Mouse (Mus musculus): Measurements from ENCODE around the gene Lpcat1. TPM values are rescaled to one million over a fixed set of nuclear protein-coding genes. Genes with fewer than 3 reads are reported as not detected.

The Lpcat1 gene
- polyA plus RNA-seq, 1 experiment from 2014 or later = 56.7 TPM

GRCm38 (mm10) chr13:73490564-73491170, 23.7 kb downstream of the Lpcat1 start:
- H3K36me3 ChIP-seq = peaks cover 94% of the 10 kb centered on the region

GRCm38 (mm10) chr13:73493183-73493582, 26.2 kb downstream of the Lpcat1 start:
- Histone ChIP-seq H3K36me3 (peaks cover 96% of the 10 kb centered on the region), H3K4me1 (no peaks in the 10 kb centered on the region), H3K4me3 (no peak overlapping the region), H3K9me3 (replicated peaks) (no peaks in the 10 kb centered on the region), H3K27ac (no peak overlapping the region), H3K27me3 (ENCODE audit: low read depth, poor library complexity, severe bottlenecking) (no peaks in the 10 kb centered on the region)
- WGBS = 95% methylated on average over 4 of the region's 4 CpGs
- DNase-seq (ENCODE audit: low spot score) = no peak

More at GRCm38 (mm10) chr13:73490564-73491170, 23.7 kb downstream of the Lpcat1 start:
- no peak overlapping the region for H3K27ac ChIP-seq
- H3K27me3 ChIP-seq (ENCODE audit: low read depth, poor library complexity, severe bottlenecking) = no peaks in the 10 kb centered on the region
- no peak for DNase-seq (ENCODE audit: low spot score)
- no peaks in the 10 kb centered on the region for H3K9me3 ChIP-seq (replicated peaks)
- no peak overlapping the region for H3K4me3 ChIP-seq
- no peaks in the 10 kb centered on the region for H3K4me1 ChIP-seq
- WGBS = 92% methylated on average over 8 of the region's 8 CpGs

GRCm38 (mm10) chr13:73494528-73494927, 27.5 kb downstream of the Lpcat1 start:
- H3K36me3 ChIP-seq = peaks cover 97% of the 10 kb centered on the region
- no peak overlapping the region for H3K4me3 ChIP-seq
- H3K27me3 ChIP-seq (ENCODE audit: low read depth, poor library complexity, severe bottlenecking) = no peaks in the 10 kb centered on the region
- no peak for DNase-seq (ENCODE audit: low spot score)
- no peak overlapping the region for H3K27ac ChIP-seq
- no peaks in the 10 kb centered on the region for H3K4me1 ChIP-seq
- 94% methylated on average over 9 of the region's 9 CpGs for WGBS
- no peaks in the 10 kb centered on the region for H3K9me3 ChIP-seq (replicated peaks)

- Histone ChIP-seq H3K9me3 (replicated peaks) (no peaks in the 10 kb centered on the region), H3K36me3 (peaks cover 97% of the 10 kb centered on the region), H3K27ac (no peak overlapping the region), H3K27me3 (ENCODE audit: low read depth, poor library complexity, severe bottlenecking) (no peaks in the 10 kb centered on the region), H3K4me3 (no peak overlapping the region), H3K4me1 (no peaks in the 10 kb centered on the region)
- WGBS = 85% methylated on average over 2 of the region's 2 CpGs
- no peak for DNase-seq (ENCODE audit: low spot score)
These were observed 29.1 kb downstream of the Lpcat1 start for GRCm38 (mm10) chr13:73496137-73496536.

- no peak overlapping the region for H3K4me3 ChIP-seq
- no peaks in the 10 kb centered on the region for H3K27me3 ChIP-seq (ENCODE audit: low read depth, poor library complexity, severe bottlenecking)
- no peaks in the 10 kb centered on the region for H3K9me3 ChIP-seq (replicated peaks)
- 0 out of 2 replicates have a peak overlapping the region, but pooled peaks have one; percentile 3 for H3K27ac ChIP-seq
- H3K36me3 ChIP-seq = peaks cover 86% of the 10 kb centered on the region
- 81% methylated on average over 6 of the region's 6 CpGs for WGBS
- H3K4me1 ChIP-seq = no peaks in the 10 kb centered on the region
- no peak for DNase-seq (ENCODE audit: low spot score)
These were observed 33.1 kb downstream of the Lpcat1 start for GRCm38 (mm10) chr13:73499893-73500604.

- no peaks in the 10 kb centered on the region for H3K27me3 ChIP-seq (ENCODE audit: low read depth, poor library complexity, severe bottlenecking)
- no peaks in the 10 kb centered on the region for H3K9me3 ChIP-seq (replicated peaks)
- no peak overlapping the region for H3K27ac ChIP-seq
- H3K4me1 ChIP-seq = no peaks in the 10 kb centered on the region
- 75% methylated on average over 2 of the region's 2 CpGs for WGBS
- peaks cover 84% of the 10 kb centered on the region for H3K36me3 ChIP-seq
- H3K4me3 ChIP-seq = no peak overlapping the region
- DNase-seq (ENCODE audit: low spot score) = no peak
These were observed 35.7 kb downstream of the Lpcat1 start for GRCm38 (mm10) chr13:73502719-73503118.

- H3K9me3 ChIP-seq (replicated peaks) = no peaks in the 10 kb centered on the region
- no peak overlapping the region for H3K27ac ChIP-seq
- 72% methylated on average over 7 of the region's 7 CpGs for WGBS
- no peaks in the 10 kb centered on the region for H3K27me3 ChIP-seq (ENCODE audit: low read depth, poor library complexity, severe bottlenecking)
- H3K36me3 ChIP-seq = peaks cover 83% of the 10 kb centered on the region
- H3K4me3 ChIP-seq = no peak overlapping the region
- no peaks in the 10 kb centered on the region for H3K4me1 ChIP-seq
- peak; percentile 76 for DNase-seq (ENCODE audit: low spot score)
These were observed 38.9 kb downstream of the Lpcat1 start for GRCm38 (mm10) chr13:73505686-73506467.

GRCm38 (mm10) chr13:73508817-73509550, 42.0 kb downstream of the Lpcat1 start:
- no peak for DNase-seq (ENCODE audit: low spot score)
- WGBS = 88% methylated on average over 8 of the region's 8 CpGs
- H3K36me3 ChIP-seq = peaks cover 87% of the 10 kb centered on the region

GRCm38 (mm10) chr13:73509869-73510268, 42.9 kb downstream of the Lpcat1 start:
- 91% methylated on average over 6 of the region's 6 CpGs for WGBS
- H3K4me1 ChIP-seq = no peaks in the 10 kb centered on the region
- peaks cover 96% of the 10 kb centered on the region for H3K36me3 ChIP-seq

More at GRCm38 (mm10) chr13:73508817-73509550, 42.0 kb downstream of the Lpcat1 start:
- no peaks in the 10 kb centered on the region for H3K4me1 ChIP-seq
- H3K9me3 ChIP-seq (replicated peaks) = no peaks in the 10 kb centered on the region
- no peaks in the 10 kb centered on the region for H3K27me3 ChIP-seq (ENCODE audit: low read depth, poor library complexity, severe bottlenecking)
- no peak overlapping the region for H3K27ac ChIP-seq
- H3K4me3 ChIP-seq = no peak overlapping the region

GRCm38 (mm10) chr13:73512776-73513673, 46.0 kb downstream of the Lpcat1 start:
- no peak overlapping the region for H3K27ac ChIP-seq
- peaks cover 90% of the 10 kb centered on the region for H3K36me3 ChIP-seq
- H3K4me3 ChIP-seq = no peak overlapping the region
- peak; percentile 81 for DNase-seq (ENCODE audit: low spot score)
- no peaks in the 10 kb centered on the region for H3K9me3 ChIP-seq (replicated peaks)
- no peaks in the 10 kb centered on the region for H3K4me1 ChIP-seq
- H3K27me3 ChIP-seq (ENCODE audit: low read depth, poor library complexity, severe bottlenecking) = no peaks in the 10 kb centered on the region
- WGBS = 61% methylated on average over 13 of the region's 13 CpGs

More at GRCm38 (mm10) chr13:73509869-73510268, 42.9 kb downstream of the Lpcat1 start:
- DNase-seq (ENCODE audit: low spot score) = no peak
- H3K4me3 ChIP-seq = no peak overlapping the region
- H3K27ac ChIP-seq = no peak overlapping the region
- no peaks in the 10 kb centered on the region for H3K9me3 ChIP-seq (replicated peaks)
- no peaks in the 10 kb centered on the region for H3K27me3 ChIP-seq (ENCODE audit: low read depth, poor library complexity, severe bottlenecking)

GRCm38 (mm10) chr13:73516886-73517285, 49.9 kb downstream of the Lpcat1 start:
- Histone ChIP-seq H3K27me3 (ENCODE audit: low read depth, poor library complexity, severe bottlenecking) (no peaks in the 10 kb centered on the region), H3K27ac (no peak overlapping the region), H3K36me3 (peaks cover 52% of the 10 kb centered on the region), H3K4me3 (no peak overlapping the region), H3K4me1 (no peaks in the 10 kb centered on the region), H3K9me3 (replicated peaks) (no peaks in the 10 kb centered on the region)
- no peak for DNase-seq (ENCODE audit: low spot score)
- 71% methylated on average over 4 of the region's 4 CpGs for WGBS

GRCm38 (mm10) chr13:73533716-73534115, 66.7 kb downstream of the Lpcat1 start:
- Histone ChIP-seq H3K36me3 (no peaks in the 10 kb centered on the region), H3K27me3 (ENCODE audit: low read depth, poor library complexity, severe bottlenecking) (peaks cover 51% of the 10 kb centered on the region), H3K4me3 (no peak overlapping the region), H3K27ac (no peak overlapping the region), H3K4me1 (peaks cover 10% of the 10 kb centered on the region), H3K9me3 (replicated peaks) (no peaks in the 10 kb centered on the region)
- 91% methylated on average over 3 of the region's 3 CpGs for WGBS
- DNase-seq (ENCODE audit: low spot score) = no peak

Data from limb, embryonic 10.5 days (tissue).